Mouse (Mus musculus) heart, postnatal 0 days (tissue): ENCODE measurements around the gene Ube2t.

Source experiments
- CTCF ChIP-seq: IDR thresholded peaks from 2 replicates; pipeline ENCODE4 v1.5.1; 2016; ENCODE audit warnings: antibody characterized with exemption, control low read depth, low read depth
- EP300 ChIP-seq: IDR thresholded peaks from 2 replicates; pipeline ENCODE4 v1.6.1; 2016; ENCODE audit warnings: antibody characterized with exemption, low read depth

GRCm38 (mm10) chr1:135011912-135012311 lies 49.5 kb downstream of the Ube2t start:
- TF ChIP-seq CTCF (no peak), EP300 (no peak)
